Mouse (Mus musculus): ENCODE data around the gene Rnf26.

Gene Rnf26

DNA sequence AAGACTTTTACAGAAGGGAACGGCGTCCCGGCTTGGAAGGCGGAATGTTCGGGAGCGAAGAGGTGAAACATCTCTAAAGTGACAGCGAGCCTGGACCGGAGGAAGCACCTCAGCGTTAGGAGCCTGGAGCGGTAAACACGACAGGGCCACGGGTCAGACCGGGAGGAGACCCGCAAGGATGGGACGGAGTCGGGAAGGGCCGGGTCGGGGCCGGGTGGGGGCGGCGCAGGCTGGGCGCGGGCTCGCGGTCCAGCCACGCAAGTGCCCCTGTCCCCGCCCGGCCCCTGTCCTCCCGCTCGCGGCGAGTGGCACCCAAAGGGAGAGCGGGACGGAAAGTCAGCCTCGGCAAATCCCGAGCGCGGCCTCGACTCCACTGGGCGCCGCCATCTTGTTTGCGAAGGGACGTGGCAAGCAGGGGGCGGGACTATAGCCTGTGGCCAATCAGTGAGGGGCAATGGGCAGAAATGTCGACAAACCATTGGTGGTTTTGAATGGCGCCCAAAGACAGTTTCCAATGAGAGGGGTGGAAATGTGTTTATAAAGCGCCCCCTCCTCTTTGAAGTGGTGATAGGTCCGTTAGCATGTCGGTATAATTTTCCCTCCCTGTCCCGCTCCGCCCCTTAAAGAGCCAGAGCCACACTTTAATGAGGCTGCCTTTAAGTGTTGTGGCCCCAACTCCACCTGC lies at the start of gene Rnf26, which contains the start of gene Gm49380:
Gene Rnf26, minus strand, starts transcription at position 413 of the 685 bp plus-strand sequence.
Gene Gm49380, minus strand, starts transcription at position 396 of the 685 bp plus-strand sequence.
- peak; percentile 98 for DNase-seq (ENCODE audit: low read depth, low spot score)

DNA sequence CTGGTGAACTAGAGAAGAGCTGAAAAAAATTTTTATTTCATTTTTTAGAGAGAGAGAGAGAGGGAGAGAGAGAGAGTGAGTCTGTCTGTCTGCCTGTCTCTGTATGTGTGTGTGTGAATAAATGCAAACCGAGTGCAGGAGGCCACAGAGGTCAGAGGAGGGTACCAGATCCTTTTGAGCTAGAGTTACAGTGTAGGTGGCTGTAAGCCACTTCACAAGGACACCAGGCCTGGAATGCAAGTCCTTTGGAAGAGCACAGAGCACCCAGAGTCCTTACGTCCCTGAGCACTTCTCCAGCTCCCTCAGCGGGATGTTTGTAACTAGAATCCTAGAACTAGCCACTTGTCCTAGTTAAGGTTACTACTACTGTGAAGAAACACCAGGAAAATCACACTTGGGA lies 46.6 kb upstream of the Rnf26 start:
- DNase-seq (ENCODE audit: low read depth, low spot score) = no peak

DNA sequence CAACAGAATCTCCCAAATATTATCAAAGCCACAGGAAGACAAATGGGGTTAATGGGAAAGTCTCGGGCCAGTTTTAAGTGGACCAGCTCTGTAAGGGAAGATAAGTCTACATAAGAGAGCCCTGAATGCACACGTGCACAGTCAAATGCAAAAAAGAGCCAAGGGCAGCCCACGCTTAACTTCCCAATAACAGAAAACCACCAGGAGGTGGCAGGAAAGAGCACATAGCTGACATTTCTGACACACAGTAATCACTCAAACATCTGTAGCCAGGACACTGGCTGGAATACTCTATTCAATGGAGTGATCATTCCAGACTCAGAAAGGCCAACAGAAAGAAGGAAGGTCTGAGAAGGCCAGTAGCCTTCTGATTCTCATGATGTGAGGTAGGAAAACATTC lies 34.0 kb upstream of the Rnf26 start:
- no peak for DNase-seq (ENCODE audit: low read depth, low spot score)

DNA sequence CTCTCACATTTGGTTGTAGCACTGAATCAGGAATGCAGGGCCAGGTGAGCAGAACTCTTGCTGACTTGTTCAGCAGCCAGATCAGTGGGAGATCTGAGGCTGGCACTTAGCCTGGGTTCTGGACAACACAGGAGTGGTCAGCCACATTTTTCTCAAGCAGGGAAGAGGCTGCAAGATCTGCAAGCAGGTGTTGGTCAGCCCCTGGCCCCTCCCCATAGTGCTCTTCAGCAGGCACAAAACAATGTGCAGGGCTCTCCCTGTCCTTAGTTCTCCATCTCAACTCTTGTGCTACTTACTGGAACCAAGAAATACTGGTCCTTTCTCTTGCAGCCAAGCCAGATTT lies 31.4 kb upstream of the Rnf26 start:
- DNase-seq (ENCODE audit: low read depth, low spot score) = no peak

DNA sequence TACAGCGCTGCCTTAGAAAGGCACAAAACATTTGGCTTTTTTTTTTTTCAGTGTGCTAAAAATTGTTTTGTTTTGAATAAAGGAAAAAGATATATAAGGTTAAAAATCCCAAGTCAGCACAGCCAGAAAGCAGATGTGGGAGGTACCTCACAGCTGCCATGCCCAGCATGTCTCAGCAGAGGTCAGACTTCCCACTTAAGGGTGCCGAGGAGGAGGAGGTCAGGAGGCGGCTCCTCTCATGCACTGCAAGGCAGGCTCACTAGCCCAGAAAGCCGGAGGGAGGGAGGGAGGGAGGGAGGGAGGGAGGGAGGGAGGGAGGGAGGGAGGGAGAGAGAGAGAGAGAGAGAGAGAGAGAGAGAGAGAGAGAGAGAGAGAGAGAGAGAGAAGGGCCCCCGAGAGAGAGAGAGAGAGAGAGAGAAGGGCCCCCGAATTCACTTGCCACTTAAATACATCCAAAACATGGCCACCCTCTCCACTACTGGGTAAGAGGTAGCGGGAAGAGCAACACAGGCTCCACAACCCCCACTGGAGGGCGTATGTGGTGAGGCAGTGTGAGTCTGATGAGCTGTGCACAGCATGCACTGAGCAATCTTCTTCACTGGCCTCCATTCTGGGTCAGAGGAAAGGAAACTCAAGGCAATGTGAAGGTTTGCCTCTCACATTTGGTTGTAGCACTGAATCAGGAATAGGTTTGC lies 30.9 kb upstream of the Rnf26 start:
- DNase-seq (ENCODE audit: low read depth, low spot score) = no peak

DNA sequence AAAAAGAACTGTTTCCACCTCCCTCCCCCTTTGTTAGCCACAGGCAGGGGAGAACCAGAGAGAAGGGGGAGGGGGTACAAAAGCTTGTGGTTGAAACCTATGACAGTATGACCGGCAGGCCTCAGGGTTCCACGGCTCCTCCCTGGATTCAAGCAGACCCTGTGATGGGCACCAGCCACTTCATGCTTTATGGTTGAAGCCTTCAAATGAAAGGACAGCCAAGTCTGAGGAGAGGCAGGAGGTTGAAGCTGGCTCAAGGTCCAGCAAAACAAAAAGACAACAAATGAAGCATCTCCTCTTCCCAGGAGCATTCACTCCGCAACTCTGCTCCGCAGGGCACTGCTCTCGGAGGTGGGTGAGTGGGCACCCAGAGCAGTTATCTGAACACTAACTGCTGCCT lies 30.1 kb upstream of the Rnf26 start:
- no peak for DNase-seq (ENCODE audit: low read depth, low spot score)

DNA sequence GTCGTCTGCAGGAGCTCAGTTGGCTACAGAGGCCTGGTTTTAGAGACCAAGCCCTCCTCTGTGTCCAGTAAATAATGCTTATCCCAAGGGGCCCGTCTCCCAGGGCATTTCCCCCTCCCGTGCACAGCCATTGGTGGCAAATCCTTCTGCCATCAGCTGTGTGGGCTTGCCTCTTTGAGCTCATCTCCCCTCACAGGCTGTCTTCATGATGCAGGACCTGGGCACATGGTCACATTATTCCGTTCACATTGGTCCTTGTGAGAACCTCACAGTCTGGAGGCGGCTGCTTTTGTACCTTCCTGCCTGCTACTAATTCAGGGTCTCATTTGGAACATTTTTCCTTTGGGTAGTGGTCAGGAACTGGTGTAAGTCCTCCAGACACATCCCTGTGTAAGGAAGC lies 28.6 kb upstream of the Rnf26 start:
- no peak for DNase-seq (ENCODE audit: low read depth, low spot score)

DNA sequence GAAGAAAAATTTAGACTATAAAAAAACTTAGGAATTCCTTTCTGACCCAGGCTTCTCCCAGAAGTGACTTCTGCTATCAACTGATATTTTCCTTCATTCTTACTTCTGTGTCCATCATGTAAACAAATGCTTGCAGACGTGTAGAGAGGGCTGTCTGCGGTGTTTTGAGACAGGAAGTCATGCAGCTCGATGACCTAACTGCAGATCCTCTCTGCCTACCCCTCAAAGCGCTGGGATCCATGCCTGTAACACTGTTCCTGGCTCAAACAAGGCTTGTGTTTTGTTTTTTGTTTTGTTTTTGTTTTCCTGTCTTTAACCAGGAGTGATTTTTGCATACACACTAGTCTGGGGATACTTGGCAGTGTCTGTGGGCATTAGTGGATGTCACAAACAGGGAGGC lies 24.5 kb upstream of the Rnf26 start:
- no peak for DNase-seq (ENCODE audit: low read depth, low spot score)

DNA sequence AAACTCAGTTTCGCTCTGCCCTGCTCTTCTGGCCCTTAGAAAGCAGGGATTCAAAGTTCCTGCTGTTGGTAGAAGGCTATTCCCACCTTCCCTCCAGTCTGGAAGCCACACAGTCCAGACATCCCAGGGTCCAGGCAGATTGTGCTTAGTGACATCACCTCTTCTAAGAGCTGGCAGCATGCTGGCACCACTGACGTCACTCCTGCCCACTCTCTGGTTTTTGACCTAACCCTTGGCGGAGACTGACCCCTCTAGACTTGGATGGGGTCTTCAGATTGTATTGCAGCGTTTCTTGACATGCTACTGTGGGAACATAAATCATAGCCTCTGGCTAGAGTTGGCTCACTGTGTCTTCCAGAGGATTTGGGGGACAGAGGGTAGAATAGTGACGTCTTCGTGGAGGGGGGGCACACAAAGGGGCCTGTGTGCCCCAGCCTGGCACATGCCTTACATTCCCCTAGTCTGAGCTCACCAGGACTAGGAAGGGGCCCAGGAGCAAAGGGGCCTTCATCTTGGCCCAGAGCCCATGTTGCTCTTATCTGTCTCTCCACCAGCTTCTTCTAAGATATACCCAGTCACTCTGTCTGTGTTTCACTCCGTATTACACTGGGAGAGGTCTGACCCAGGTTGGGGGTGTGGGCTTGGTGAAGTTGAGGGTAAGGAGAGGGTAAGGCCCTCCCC lies 22.6 kb upstream of the Rnf26 start:
- no peak for DNase-seq (ENCODE audit: low read depth, low spot score)

DNA sequence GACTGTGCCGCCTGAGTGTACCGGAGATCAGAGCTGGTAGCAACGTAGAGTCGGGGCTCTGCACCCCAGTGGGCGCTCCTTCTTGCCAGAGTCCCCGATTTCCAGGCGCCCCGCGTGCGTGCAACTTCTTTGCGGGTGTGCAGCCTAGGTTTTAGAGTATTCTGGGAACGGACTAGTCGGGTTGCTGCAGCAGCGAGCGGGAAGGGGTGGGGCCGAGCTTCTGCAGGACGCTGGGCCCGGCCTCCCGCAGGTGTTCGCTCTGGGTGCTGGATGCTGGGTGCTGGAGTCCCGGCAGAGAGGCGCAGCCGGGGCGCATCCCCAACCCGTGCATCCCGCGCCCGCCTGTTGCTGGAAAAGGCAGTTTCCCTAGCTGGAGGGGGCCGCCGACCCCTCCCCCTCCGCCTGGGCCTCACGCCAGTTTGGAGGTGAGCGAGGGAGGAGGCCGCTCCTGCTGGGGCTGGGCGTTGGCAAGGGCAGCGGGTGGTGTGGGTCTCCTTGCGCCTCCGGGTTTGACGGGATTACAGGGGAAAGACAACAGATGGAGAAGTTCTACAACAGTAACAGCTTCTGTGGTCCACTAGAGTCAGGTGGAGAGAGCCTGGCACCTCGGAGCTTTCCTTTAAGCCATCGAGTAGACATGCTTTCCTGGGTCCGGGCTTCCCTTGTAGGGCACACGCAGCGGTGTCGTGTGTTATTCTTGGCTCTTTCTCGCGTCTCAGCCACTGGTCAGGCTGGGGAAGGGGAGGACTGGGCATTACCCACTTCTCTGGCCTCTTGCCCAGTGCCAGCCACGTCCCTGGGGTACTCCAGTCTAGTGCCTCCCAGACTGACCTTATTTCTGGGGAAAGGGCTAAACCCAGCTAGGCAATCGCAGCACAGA lies 21.8 kb upstream of the Rnf26 start:
- no peak for DNase-seq (ENCODE audit: low read depth, low spot score)

DNA sequence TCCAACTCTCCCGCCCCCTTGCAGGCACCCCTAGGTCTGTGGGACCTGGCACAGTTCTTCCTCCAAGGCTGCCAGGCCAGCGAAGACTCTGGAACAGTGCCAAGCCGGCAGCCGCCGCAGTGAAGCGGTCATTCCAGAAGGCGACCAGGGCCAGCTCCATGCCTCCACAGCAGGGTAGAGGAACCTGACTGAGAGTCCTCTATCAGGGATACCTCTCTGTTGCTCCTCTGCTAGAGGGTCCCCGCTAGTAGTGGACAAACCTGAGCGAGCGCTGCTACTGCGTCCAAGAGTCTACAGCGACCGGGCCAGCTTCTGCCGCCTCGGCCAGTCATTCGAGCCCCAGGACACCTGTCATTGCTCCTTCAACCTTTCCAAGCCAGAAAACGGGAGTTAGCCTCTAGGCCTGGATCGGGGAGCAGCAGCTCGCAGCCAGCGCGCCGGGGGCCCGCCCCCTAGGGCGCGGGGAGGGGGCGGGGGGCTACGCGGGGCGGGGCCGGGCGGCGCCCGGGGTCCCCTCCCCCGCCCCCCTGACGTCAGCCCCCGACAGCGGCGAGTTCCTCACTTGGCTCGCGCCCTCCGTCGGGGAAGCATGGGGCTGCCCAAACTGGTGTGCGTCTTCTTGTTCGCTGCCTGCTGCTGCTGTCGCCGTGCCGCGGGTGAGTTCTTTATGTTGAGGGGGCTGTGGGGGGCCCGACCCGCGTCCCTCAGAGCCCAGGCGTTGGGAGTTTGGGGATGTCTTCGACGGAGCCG lies 21.0 kb upstream of the Rnf26 start, which contains the start of gene Mcam:
Gene Mcam, plus strand, starts transcription at position 369 of the 750 bp plus-strand sequence.
- DNase-seq (ENCODE audit: low read depth, low spot score) = no peak

DNA sequence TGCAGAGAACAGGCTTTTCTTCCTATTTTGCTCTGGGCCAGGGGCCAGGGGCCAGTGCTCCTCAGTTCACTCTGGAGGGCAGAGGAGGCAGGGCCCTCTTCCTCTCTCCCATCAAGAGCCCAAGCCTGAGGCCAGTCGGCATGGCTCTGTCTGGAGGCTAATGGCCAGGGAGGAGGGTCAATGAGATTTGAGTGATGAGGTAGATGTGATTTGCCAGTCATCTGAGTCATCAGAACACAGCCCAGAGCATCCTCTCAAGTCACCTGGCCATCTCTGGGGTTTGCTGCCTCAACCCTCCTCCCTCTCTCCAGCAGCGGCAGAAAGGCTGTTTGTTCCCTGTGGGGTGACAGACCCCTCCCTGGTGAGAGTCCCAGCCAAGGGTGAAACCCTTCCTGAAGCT lies 20.0 kb upstream of the Rnf26 start:
- no peak for DNase-seq (ENCODE audit: low read depth, low spot score)

DNA sequence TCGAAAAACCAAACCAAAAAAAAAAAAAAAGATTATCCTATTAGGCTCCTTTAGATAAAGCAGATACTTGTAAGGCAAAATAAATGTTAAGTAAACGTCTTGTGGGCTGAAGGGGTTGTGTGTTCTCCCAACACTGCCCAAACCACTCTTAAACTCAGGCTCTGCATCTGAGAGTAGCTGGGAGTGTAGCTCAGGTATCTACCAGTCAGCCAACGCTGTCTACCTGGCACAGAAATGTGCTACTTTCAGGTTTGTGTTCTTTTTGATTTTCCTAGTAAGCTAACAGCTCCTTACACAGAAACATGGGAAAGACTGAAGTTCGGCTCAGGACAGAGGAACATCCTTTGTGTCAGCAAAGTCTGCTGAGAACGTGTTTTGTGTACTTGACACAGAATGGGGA lies 18.9 kb upstream of the Rnf26 start:
- no peak for DNase-seq (ENCODE audit: low read depth, low spot score)

DNA sequence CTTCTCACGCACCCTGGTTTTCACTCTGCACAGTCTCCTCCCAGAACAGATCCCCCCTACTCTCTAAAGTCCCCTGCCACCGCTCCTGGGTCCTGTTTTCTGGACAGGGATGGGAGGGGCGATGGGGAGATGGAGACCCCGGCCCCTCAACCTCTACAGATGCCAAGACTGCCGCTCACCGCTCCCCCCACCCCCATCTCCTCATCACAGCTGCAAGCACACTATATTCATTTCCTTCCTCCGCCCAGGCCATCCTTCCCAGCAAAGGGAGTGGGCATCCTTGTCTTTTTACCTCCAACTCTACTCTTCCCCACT lies 17.9 kb upstream of the Rnf26 start:
- no peak for DNase-seq (ENCODE audit: low read depth, low spot score)

DNA sequence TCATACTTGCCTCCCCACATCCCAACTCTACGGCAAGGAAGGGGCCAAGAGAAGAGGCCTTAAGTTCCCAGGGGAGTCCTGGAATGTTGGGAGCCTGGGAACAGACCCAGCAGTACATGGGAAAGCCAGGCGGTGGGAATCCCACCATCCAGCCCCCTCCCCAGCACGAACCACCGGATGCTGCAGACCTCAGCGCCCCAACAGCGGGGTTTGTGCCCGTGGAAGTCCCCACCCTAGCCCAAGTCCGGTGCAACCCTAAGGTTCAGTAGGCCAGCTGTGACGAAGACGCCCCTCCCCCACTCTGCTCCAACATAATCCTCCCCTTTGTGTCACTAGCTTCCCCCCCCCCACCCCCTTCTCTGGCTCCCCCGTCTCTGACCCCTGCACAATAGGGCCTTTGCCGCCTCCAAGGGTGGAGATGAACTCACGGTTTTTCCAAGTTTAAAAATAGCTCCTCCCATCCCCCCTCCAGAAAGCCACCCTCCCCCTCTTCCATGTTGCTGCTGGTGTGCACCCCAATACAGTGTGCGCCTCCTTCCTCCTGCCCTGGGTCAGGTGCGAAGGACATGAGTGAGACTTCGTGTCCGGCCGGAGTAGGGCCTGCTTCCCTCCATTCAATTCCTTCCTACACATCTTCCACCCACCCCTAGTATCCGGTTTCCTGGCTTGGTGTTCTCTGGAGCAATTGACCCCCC lies 17.4 kb upstream of the Rnf26 start:
- DNase-seq (ENCODE audit: low read depth, low spot score) = no peak

DNA sequence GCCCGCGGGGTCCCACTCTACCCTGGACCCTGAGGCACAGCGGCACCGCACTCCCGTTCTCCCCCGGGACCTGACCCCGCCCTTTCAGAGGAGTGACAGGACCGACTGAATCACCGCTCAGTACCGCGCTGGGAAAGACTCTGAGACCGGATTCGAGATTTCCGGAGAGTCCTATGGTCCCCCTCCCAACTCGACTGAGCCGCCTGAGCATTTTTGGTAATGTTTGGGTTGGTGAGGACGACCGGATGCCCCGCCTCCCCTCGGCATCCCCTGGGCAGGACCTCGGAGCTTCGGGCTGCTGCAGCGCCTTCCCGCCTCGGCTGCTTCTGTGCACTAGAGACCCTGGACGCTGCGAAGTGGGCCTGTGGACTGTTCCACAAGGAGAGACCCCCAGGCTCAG lies 16.7 kb upstream of the Rnf26 start:
- no peak for DNase-seq (ENCODE audit: low read depth, low spot score)

DNA sequence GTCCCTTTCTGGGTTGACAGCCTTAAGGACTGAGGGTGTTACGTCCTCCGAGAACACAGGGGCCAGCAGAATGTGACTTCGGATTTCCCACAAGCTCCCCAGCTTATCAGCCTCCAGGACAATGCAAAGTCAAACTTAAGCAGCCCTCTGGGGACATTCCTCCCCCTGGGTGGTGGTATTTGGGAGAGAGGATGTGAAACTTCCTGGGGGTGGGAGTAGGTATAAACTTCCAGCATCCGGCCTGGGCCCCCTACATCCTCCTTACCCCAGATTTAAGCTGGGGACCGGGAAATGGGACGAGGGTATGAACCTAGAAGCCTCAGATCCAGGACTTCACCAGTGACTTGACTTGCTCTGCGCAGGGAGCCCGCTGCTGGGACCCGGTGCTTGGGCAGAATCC lies 16.3 kb upstream of the Rnf26 start:
- no peak for DNase-seq (ENCODE audit: low read depth, low spot score)

DNA sequence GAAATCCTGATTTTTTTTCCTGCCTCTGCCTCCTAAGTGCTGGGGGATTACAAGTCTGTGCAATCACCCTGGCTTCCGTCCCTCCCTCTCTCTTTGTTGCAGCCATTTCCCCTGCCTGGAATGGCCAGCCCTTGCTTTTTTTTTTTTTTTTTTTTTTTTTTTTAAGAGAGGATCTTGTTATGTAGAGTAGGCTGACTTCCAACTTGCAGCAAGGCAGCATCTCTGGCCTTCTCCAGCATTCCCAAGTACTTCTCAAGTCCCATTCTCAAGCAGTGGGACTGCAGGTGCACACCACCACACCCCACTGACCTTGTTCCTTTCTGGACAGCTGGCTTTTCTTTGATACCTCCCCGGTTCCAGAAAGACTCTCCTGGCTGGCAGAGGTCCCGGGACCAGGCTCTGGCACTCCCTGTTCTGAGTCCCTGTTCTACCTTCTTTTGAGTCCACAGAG lies 14.1 kb upstream of the Rnf26 start:
- DNase-seq (ENCODE audit: low read depth, low spot score) = no peak

DNA sequence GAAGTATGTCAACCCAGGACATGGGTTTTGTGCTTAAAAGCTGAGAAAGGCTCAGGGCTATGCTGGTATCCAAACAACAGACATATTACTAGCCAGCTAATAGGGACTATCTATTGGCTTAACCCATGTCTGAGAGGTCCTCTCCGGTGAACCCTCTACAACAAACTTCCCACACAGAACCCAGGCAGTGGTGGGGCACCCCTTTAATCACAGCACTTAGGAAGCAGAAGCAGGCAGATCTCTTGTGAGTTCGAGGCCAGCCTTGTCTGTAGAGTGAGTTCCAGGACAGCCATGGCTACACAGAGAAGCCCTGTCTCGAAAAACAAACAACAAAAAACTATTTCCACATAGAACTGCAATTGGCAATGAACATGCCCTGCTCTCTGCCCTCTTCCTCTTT lies 13.4 kb upstream of the Rnf26 start:
- no peak for DNase-seq (ENCODE audit: low read depth, low spot score)

DNA sequence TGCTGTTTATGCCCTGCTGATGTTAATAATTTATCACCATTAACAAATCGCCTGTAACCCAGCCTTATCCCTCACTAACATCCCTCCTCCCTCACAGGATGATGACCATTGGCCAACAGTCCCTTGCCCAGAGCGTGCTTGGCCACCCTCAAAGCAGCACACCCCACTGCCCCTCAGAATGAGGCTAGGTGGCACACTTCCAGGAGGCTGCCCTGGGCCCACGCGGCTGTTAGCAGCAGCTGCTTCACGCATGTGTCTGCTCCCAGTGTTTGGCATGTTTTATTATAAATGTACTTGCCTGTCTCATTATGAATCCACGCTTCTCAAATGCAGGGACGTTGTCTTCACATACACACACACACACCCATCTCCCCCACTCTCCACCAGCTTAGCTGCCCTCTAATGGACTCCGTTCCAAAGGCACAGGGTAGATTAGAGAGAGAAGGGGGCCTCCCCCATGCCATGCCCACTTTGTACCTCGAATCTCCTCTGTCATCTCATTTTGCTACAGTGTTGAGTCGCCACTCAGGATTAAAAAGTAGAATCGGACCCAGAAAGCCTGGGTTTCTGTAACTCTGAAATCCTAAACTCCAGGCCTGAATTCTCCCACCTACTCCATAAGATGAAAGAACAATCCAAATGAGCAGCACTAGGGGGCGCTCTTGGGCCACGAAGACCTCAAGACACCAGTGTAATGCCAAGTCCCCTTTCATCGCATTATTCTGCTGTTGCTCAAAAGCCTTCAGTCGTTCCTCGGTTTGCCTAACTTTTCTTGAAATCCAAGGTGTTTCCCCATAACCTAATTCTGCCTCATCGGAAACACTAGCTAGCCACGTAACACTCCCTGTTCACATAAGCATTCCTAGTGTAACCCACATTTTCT lies 12.5 kb upstream of the Rnf26 start:
- DNase-seq (ENCODE audit: low read depth, low spot score) = peak; percentile 61
